Mouse (Mus musculus) layer of hippocampus, adult 2 months (tissue): Measurements from ENCODE around the gene Phf8. TPM values are rescaled to one million over a fixed set of nuclear protein-coding genes. Genes with fewer than 3 reads are reported as not detected.
"Not testable (repeated sequence)": the region's sequence is repeated elsewhere in the genome, so short reads cannot be mapped to it uniquely, and the experiment has no call there.

Source experiments
- DNase-seq, 2 experiments: peaks; one replicate each; pipeline ENCODE4 v3.0.0; 2022; ENCODE audit warnings: low spot score in 2 of 2
- H3K27ac ChIP-seq: fragments of 200-600 bp; 2 replicates; pipeline ENCODE4 v1.8.1; 2022
- H3K4me3 ChIP-seq: fragments of 200-600 bp; 2 replicates; pipeline ENCODE4 v1.8.1; 2022; ENCODE audit warnings: mild to moderate bottlenecking
- CTCF ChIP-seq: fragments of 200-600 bp; conservative IDR thresholded peaks from 2 replicates; pipeline ENCODE4 v1.8.1; 2022; ENCODE audit warnings: antibody characterized with exemption, mild to moderate bottlenecking, moderate library complexity
- long read RNA-seq, 2 experiments: library from polyadenylated mRNA; stranded (forward); transcript quantifications; one replicate each; pipeline ENCODE4 v2.0.0; 2021; ENCODE audit warnings: borderline mapping rate in 2 of 2
- total RNA-seq, 2 experiments: library from RNA; stranded (reverse); gene quantifications; 2 replicates each; pipeline ENCODE4 v1.2.3; 2021

Gene Phf8
- 10 to 100 TPM; 31.9 to 33.0 TPM for total RNA-seq
- long read RNA-seq, experiment 1, full-length matches to known transcripts = 3 of 11 reads
- long read RNA-seq, experiment 1, partial matches to known transcripts = 5 of 11 reads
- long read RNA-seq, experiment 1, other reads (novel, unspliced or antisense) = 3 of 11 reads
- long read RNA-seq, experiment 2, full-length matches to known transcripts = 7 of 11 reads
- long read RNA-seq, experiment 2, partial matches to known transcripts = 0 of 11 reads
- long read RNA-seq, experiment 2, other reads (novel, unspliced or antisense) = 4 of 11 reads

GRCm38 (mm10) chrX:151520458-151521322 is at the start of gene Phf8:
Phf8 (plus strand) TSS chrX:151520672.
- peak; percentile 92 to 95 for DNase-seq
- TF ChIP-seq CTCF = peak; percentile 29
- H3K27ac ChIP-seq = peak within 1 kb of the TSS; percentile 98
- H3K4me3 ChIP-seq = peak within 1 kb of the TSS; percentile 69

GRCm38 (mm10) chrX:151488128-151488527 is 32.3 kb upstream of the Phf8 start:
- Histone ChIP-seq H3K4me3 (no peak overlapping the region), H3K27ac (no peak overlapping the region)
- TF ChIP-seq CTCF = no peak; the same call in none of the 2 replicates
- DNase-seq = no peak

GRCm38 (mm10) chrX:151493269-151493668 is 27.2 kb upstream of the Phf8 start:
- H3K27ac ChIP-seq, DNase-seq, H3K4me3 ChIP-seq: not testable (repeated sequence)

- TF ChIP-seq CTCF = no peak
- no peak for DNase-seq
Observed at GRCm38 (mm10) chrX:151496596-151496995, 23.9 kb upstream of the Phf8 start.

GRCm38 (mm10) chrX:151508536-151508935 is 11.9 kb upstream of the Phf8 start:
- H3K4me3 ChIP-seq = no peak overlapping the region
- DNase-seq = no peak
- H3K27ac ChIP-seq = no peak overlapping the region
- TF ChIP-seq CTCF = no peak

More at GRCm38 (mm10) chrX:151496596-151496995, 23.9 kb upstream of the Phf8 start:
- no peak overlapping the region for H3K4me3 ChIP-seq
- H3K27ac ChIP-seq = no peak overlapping the region

- Histone ChIP-seq H3K27ac (no peak overlapping the region), H3K4me3 (no peak overlapping the region)
- DNase-seq = no peak
- no peak for TF ChIP-seq CTCF
Observed at GRCm38 (mm10) chrX:151509906-151510305, 10.6 kb upstream of the Phf8 start.

- no peak for DNase-seq
Observed at GRCm38 (mm10) chrX:151513066-151513465, 7.4 kb upstream of the Phf8 start.

GRCm38 (mm10) chrX:151513694-151514093 is 6.8 kb upstream of the Phf8 start:
- no peak overlapping the region for H3K27ac ChIP-seq
- DNase-seq = no peak

More at GRCm38 (mm10) chrX:151513066-151513465, 7.4 kb upstream of the Phf8 start:
- H3K27ac ChIP-seq = no peak overlapping the region
- no peak for TF ChIP-seq CTCF
- no peak overlapping the region for H3K4me3 ChIP-seq

GRCm38 (mm10) chrX:151518181-151518580 is 2.3 kb upstream of the Phf8 start:
- no peak for TF ChIP-seq CTCF
- no peak for DNase-seq
- Histone ChIP-seq H3K4me3 (no peak overlapping the region), H3K27ac (no peak overlapping the region)

More at GRCm38 (mm10) chrX:151513694-151514093, 6.8 kb upstream of the Phf8 start:
- no peak for TF ChIP-seq CTCF
- H3K4me3 ChIP-seq = no peak overlapping the region

GRCm38 (mm10) chrX:151520127-151520457 is 380 bp upstream of the Phf8 start:
- H3K27ac ChIP-seq = peak overlapping the region; percentile 98
- no peak for TF ChIP-seq CTCF
- peak overlapping the region; percentile 69 for H3K4me3 ChIP-seq
- DNase-seq = no peak

- no peak for DNase-seq
- Histone ChIP-seq H3K27ac (peak overlapping the region; percentile 98; the same call in 1 of the 2 replicates), H3K4me3 (peak overlapping the region; percentile 69)
- no peak for TF ChIP-seq CTCF
Observed at GRCm38 (mm10) chrX:151521786-151522522, 1.5 kb downstream of the Phf8 start.

- no peak for TF ChIP-seq CTCF
- DNase-seq = no peak
- no peak overlapping the region for H3K27ac ChIP-seq
- no peak overlapping the region for H3K4me3 ChIP-seq
Observed at GRCm38 (mm10) chrX:151553356-151553755, 32.9 kb downstream of the Phf8 start.

GRCm38 (mm10) chrX:151575166-151575565 is 54.7 kb downstream of the Phf8 start:
- H3K27ac ChIP-seq = no peak overlapping the region
- no peak overlapping the region for H3K4me3 ChIP-seq
- no peak for DNase-seq
- peak; percentile 48 for TF ChIP-seq CTCF
